Mouse (Mus musculus) heart, postnatal 0 days (tissue): ENCODE data around the gene Irx6. TPM values are rescaled to one million over a fixed set of nuclear protein-coding genes. Genes with fewer than 3 reads are reported as not detected.

ENCODE experiments used
- ATAC-seq: fragments of 200-750 bp; cut with Nextera tagmentation; 2 replicates; pipeline ENCODE4 v1.8.0; 2017; ENCODE audit warnings: low read depth, moderate number of reproducible peaks, moderate library complexity; ENCODE audit not compliant: insufficient read depth
- DNase-seq: peaks from one replicate; pipeline ENCODE4 v3.0.0-alpha.2; 2016; ENCODE audit warnings: low spot score
- H3K27ac ChIP-seq: fragments of 300-500 bp; sonication (generic); 2 replicates; pipeline ENCODE4 v1.5.1; 2014; ENCODE audit warnings: low read depth, mild to moderate bottlenecking
- H3K27me3 ChIP-seq: fragments of 300-500 bp; sonication (generic); 2 replicates; pipeline ENCODE4 v1.6.1; 2014; ENCODE audit warnings: low read length, mixed read lengths; ENCODE audit not compliant: control insufficient read depth, insufficient read depth
- H3K36me3 ChIP-seq: fragments of 300-500 bp; sonication (generic); replicated peaks from 2 replicates; pipeline ENCODE4 v1.6.1; 2014; ENCODE audit warnings: low read length, mixed read lengths; ENCODE audit not compliant: control insufficient read depth, insufficient read depth
- H3K4me1 ChIP-seq: fragments of 300-500 bp; sonication (generic); 2 replicates; pipeline ENCODE4 v1.6.1; 2014; ENCODE audit warnings: antibody characterized with exemption; ENCODE audit not compliant: control insufficient read depth, insufficient read depth
- H3K4me2 ChIP-seq: fragments of 300-500 bp; sonication (generic); 2 replicates; pipeline ENCODE4 v1.6.1; 2014; ENCODE audit warnings: low read depth, mild to moderate bottlenecking, low read length, moderate library complexity
- H3K4me3 ChIP-seq: fragments of 300-500 bp; sonication (generic); 2 replicates; pipeline ENCODE4 v1.5.1; 2014; ENCODE audit warnings: low read depth, low read length
- H3K9ac ChIP-seq: fragments of 300-500 bp; sonication (generic); replicated peaks from 2 replicates; pipeline ENCODE4 v1.6.1; 2014; ENCODE audit warnings: low read depth, low read length, mixed read lengths
- H3K9me3 ChIP-seq: fragments of 300-500 bp; sonication (generic); replicated peaks from 2 replicates; pipeline ENCODE4 v1.6.1; 2016; ENCODE audit warnings: low read length; ENCODE audit not compliant: control insufficient read depth
- CTCF ChIP-seq: IDR thresholded peaks from 2 replicates; pipeline ENCODE4 v1.5.1; 2016; ENCODE audit warnings: antibody characterized with exemption, control low read depth, low read depth
- EP300 ChIP-seq: IDR thresholded peaks from 2 replicates; pipeline ENCODE4 v1.6.1; 2016; ENCODE audit warnings: antibody characterized with exemption, low read depth
- WGBS: fragments of 180-500 bp; shearing (Covaris S2); extraction: QIAGEN DNeasy Blood & Tissue Kit; methylation state at CpG from one replicate; pipeline ENCODE4 v1.1.7; 2014; 5-methylcytosine and 5-hydroxymethylcytosine counted together
- polyA plus RNA-seq: library from polyadenylated mRNA; unstranded; fragments of >200 nt; fragmentation: Nextera tagmentation; extraction: Ambion mirVana; gene quantifications from 2 replicates; pipeline ENCODE4 v1.2.1, GENCODE M21; 2015
- total RNA-seq: library from RNA; depleted of rRNA; stranded (reverse); fragments of >200 nt; gene quantifications from 2 replicates; pipeline ENCODE4 v1.2.3, GENCODE M21; 2014; ENCODE audit warnings: low replicate concordance

Irx6 gene
- total and polyA plus RNA-seq, 2 experiments from 2014 or later = 0.07 TPM; not detected in 1

DNA sequence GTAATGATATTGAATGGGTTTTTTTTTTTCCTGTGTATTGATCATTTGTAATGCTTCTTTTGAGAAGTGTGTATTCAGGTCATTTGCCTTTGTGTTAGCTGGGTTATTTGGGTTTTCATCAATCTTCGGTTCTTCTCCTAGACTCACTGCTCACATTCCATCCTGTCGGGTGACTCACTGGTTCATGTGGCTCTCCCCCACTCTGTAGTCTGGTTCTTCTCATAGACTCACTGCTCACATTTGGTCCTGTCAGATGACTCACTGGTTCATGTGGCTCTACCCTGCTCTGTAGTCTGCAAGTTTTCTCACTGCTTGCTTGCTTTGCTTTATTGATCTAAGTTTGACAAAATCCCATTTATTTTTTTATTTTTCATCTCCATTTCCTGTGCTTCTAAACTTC is 32.2 kb downstream of the Irx6 start:
- DNase-seq (no peak), ATAC-seq (no peak)
- TF ChIP-seq EP300 (no peak), CTCF (no peak)
- H3K4me1 ChIP-seq = no peaks in the 10 kb centered on the region
- 8% methylated on average over 2 of the region's 2 CpGs for WGBS
- H3K9ac ChIP-seq = no peak overlapping the region
- peaks cover 7% of the 10 kb centered on the region for H3K9me3 ChIP-seq
- no peak overlapping the region for H3K4me3 ChIP-seq
- H3K27me3 ChIP-seq = no peaks in the 10 kb centered on the region
- no peak overlapping the region for H3K4me2 ChIP-seq
- no peaks in the 10 kb centered on the region for H3K36me3 ChIP-seq
- no peak overlapping the region for H3K27ac ChIP-seq

DNA sequence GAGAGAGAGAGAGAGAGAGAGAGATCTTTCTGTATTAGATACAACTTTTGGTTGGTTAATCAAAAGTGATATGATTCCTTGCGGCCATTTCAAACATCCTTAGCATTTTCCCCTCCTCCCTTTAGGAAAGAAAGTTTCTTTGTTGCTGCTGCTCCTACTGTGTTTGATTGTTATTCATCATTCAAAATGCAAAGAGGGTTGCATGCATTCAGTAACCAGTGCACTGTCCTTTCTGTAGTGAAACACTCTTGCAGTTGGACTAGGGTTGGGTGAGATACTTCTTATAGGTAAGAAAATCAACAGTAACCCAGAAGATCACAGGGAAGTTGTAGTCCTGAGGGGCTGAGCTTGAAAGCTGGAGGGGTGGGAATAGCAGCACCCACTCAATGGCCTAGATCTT is 39.2 kb downstream of the Irx6 start:
- ATAC-seq (no peak), DNase-seq (no peak)
- 74% methylated on average over 1 of the region's 1 CpGs for WGBS
- Histone ChIP-seq H3K9me3 (peaks cover 7% of the 10 kb centered on the region), H3K36me3 (no peaks in the 10 kb centered on the region), H3K4me1 (peaks cover 9% of the 10 kb centered on the region; the same call in 1 of the 2 replicates), H3K27me3 (no peaks in the 10 kb centered on the region), H3K27ac (no peak overlapping the region), H3K4me2 (no peak overlapping the region), H3K9ac (no peak overlapping the region), H3K4me3 (no peak overlapping the region)
- TF ChIP-seq CTCF (no peak), EP300 (no peak)

DNA sequence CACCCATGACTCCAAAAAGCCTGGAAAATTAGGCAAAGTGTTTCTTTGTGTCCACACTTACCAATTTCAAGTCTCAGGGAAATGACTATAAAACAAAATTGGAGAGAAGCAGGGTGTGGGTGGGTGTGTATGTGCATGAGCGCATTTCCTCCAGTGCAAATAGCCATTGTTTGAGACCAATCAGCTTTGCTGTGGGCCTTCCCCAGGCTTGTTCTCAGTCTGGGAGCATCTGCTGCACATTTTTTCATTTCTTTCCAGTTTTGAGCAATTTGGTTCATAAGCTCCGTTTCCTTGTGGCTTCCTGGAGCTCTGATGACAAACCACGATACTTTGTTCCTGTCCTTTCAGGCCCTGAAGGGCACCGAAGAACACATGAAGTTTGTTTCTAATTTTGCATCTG is 43.3 kb downstream of the Irx6 start:
- peak overlapping the region; percentile 59; the same call in 1 of the 2 replicates for H3K27ac ChIP-seq
- H3K36me3 ChIP-seq = no peaks in the 10 kb centered on the region
- ATAC-seq = no peak
- 40% methylated on average over 4 of the region's 4 CpGs for WGBS
- no peak overlapping the region for H3K4me3 ChIP-seq
- TF ChIP-seq CTCF = no peak
- TF ChIP-seq EP300 = no peak
- DNase-seq = no peak
- H3K4me2 ChIP-seq = no peak overlapping the region
- H3K9ac ChIP-seq = no peak overlapping the region
- peaks cover 4% of the 10 kb centered on the region; the same call in 1 of the 2 replicates for H3K27me3 ChIP-seq
- H3K4me1 ChIP-seq = peaks cover 9% of the 10 kb centered on the region; the same call in 1 of the 2 replicates
- H3K9me3 ChIP-seq = no peaks in the 10 kb centered on the region

DNA sequence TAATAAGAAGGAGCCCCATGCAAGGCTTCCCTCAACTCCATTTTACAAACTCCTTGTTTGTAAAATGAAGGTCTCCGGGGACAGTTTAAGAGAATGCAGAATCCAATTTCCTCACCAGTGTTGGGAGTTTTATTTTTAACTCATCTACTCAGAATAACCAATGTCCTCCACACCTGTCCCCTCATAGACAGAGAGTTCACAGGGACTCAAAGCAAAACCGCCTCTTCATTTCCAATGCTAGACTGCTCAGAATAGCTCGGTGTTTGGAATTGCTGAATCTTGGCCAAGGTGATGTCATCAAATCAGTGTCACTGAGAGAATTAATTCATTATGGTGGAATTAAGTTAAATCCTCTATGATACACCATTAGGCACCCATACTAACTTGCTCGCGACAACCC is 44.0 kb downstream of the Irx6 start:
- no peaks in the 10 kb centered on the region for H3K36me3 ChIP-seq
- no peak for ATAC-seq
- peak overlapping the region; percentile 59; the same call in 1 of the 2 replicates for H3K27ac ChIP-seq
- peaks cover 9% of the 10 kb centered on the region; the same call in 1 of the 2 replicates for H3K4me1 ChIP-seq
- DNase-seq = peak; percentile 13
- no peak overlapping the region for H3K4me2 ChIP-seq
- TF ChIP-seq CTCF = no peak
- H3K4me3 ChIP-seq = no peak overlapping the region
- H3K9ac ChIP-seq = no peak overlapping the region
- H3K9me3 ChIP-seq = no peaks in the 10 kb centered on the region
- WGBS = 42% methylated on average over 5 of the region's 5 CpGs
- peaks cover 4% of the 10 kb centered on the region; the same call in 1 of the 2 replicates for H3K27me3 ChIP-seq

DNA sequence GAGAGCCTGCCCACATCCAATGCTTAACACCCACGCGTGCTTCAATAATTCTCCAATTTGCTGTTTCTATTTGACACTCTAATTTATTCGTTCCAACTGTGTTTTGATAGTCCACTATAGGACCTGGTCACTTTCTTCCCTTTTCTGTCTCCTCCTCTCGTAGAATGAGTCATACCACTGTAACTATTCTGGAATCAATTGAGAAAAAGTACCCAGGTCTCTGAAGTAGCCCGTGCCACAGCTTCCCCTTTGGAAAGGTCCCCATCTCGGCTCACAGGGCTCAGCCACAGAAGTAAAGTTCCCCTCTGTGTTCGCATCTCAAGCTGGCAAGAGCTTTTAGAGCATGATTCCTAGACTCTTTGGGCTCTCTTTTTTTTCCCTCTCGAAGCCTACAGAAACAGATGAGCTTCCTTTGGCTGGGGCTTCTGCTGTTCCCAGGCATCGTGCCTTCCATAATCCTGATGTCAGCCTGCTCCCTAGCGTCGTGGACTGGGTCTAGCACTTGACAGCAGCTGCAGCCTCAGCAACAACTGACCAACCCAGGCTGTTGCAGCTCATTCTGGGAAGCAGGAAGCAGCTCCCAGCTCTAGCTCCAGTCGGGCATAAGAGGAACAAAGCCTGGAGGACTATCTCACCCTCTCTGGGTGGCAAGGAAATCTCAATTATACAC is 47.3 kb downstream of the Irx6 start:
- Histone ChIP-seq H3K36me3 (no peaks in the 10 kb centered on the region), H3K4me3 (no peak overlapping the region), H3K4me1 (peaks cover 9% of the 10 kb centered on the region; the same call in 1 of the 2 replicates), H3K27ac (no peak overlapping the region), H3K9ac (no peak overlapping the region), H3K27me3 (peaks cover 4% of the 10 kb centered on the region; the same call in 1 of the 2 replicates), H3K4me2 (peak overlapping the region; percentile 36; the same call in 1 of the 2 replicates), H3K9me3 (no peaks in the 10 kb centered on the region)
- DNase-seq = peak; percentile 81
- no peak for TF ChIP-seq EP300
- peak; percentile 83 for TF ChIP-seq CTCF
- WGBS = 30% methylated on average over 12 of the region's 12 CpGs
- peak; percentile 89 for ATAC-seq
